Mouse (Mus musculus): ENCODE results near the gene Mgat5.

The Mgat5 gene

DNA sequence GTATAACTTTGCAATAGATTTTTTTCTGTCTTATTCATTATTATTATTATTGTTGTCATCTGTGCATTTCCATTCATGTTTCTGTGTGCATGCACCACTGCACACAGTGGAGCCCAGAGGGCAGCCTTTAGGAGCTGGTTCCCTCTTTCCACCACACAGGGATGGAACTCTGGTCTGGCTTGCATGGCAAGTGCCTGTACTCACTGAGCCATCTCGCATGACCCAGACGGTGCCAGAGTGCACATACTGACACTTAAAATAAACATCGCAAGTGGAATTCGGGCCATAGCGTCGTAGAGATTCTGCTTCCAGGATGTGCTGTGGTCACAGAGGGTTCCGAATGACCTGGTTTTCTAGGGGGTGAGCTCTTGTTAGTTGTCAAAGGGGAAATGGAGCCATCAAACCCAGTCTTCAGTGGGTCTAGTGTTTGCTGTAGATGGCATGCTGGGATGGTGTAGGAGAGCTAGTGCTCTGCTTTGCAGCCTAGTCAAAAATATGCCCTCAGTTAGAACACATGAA is 103.5 kb downstream of the Mgat5 start:
- DNase-seq = no peak

DNA sequence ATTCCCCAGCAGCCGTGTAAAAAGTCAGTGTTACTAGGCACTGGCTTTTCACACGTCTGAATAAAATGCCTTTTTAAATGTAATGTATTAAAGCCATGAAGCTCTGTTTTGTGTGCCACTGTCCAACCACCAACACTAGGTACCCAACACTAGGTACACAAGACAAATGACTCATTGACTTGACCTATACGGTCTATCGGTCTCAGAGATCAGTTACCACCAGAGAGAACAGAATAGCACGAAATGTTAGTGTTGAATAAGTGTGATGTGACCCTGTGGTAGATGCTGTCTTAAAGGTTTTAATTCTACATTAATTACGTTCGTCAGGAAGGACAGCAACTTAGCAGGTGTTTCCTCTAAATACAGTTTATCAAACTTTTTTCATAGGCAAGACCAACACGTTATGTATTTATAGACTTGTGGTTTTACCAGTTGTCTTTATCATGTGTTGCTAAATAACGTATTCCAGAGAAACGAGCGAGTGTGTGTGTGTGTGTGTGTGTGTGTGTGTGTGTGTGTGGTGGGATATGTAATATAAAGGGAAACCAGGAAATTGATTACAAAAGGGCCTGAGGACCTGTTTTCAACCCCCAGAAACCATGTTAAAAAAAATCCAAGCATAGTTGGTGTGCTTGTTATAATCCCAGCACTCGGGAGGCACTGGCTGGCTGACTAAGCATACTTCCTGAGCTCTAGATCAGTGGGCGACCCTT is 104.3 kb downstream of the Mgat5 start:
- DNase-seq = no peak

GRCm38 (mm10) chr1:127310011-127310410 is 105.2 kb downstream of the Mgat5 start:
- DNase-seq = no peak

DNA sequence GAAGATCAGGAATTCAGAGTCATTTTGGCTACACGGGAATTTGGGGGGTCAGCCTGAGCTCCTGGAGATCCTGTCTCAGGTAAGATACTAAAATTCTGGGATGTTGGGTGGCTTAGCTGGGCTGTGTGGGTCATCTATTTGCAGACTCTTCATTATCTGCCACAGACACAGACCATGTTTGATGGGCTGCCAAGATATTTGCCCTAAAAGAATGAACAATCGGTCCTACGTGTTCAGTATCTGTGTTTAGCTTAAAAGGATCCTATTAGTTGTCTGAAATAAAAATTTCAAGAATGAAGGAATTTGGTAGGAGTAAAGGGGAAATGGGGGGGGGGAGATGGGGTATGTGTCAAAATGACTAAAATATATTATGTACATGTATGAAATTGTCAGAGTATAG is 105.9 kb downstream of the Mgat5 start:
- no peak for DNase-seq

GRCm38 (mm10) chr1:127313652-127314350 is 109.0 kb downstream of the Mgat5 start:
- no peak for DNase-seq

- DNase-seq = no peak
Observed at GRCm38 (mm10) chr1:127315763-127316627, 111.2 kb downstream of the Mgat5 start.

DNA sequence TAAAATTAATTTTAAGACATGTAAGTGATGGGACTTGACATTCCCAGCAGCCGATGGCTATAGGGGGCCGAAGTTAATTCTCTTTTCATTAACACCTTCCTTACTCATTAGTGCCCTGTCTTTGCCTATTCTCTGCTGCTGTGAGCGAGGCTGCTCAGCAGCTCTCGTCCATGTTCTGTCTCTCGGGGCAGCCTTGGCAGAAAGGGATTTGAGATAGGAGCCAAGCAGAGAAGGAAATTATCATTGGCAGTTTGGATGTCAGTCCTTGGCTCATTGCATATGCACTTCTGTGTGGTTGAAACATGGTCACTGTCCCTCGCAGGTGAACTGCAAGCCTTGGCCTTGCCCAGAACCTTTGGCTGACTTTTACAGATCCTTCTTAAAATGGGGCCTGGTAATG is 111.8 kb downstream of the Mgat5 start:
- no peak for DNase-seq

DNA sequence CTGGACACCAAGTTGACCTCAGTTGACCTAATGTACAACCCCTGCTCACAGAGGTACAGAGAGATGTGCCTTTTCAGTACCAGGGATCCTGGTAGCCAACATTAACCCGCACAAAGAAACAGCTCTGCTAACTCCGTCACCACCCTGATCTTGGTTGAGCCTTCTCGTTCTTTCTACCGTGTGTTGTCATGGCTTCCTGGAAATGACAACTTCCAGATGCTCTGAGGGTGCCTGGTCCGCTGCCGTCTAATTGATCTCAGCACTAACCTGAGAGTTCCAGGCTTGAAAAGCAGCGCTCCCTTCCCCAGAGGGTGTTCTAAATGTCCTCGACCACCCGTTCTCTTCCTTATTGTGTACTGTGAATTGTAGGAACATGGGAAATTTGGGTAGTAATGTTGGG is 112.7 kb downstream of the Mgat5 start:
- DNase-seq = no peak

DNA sequence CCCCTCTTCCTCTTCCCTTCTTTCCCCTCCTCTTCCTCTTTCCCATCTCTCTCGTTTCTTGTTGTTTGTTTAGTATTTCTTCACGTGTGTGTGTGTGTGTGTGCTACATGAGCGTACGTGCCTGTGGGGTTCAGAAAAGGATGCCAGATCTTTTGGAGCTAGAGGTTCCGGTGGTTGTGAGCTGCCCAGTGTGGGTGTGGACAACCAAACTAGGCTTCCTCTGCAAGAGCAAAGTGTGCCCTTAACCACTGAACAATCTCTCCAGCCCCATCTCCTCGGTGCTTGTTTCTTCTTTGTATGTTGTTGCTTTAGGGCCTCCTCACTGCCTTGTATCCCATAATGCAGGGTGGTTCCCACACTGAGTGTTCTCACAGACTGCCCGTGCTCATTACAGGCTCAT is 113.7 kb downstream of the Mgat5 start:
- DNase-seq = no peak

- DNase-seq = no peak
Observed at GRCm38 (mm10) chr1:127319768-127320167, 115.0 kb downstream of the Mgat5 start.

DNA sequence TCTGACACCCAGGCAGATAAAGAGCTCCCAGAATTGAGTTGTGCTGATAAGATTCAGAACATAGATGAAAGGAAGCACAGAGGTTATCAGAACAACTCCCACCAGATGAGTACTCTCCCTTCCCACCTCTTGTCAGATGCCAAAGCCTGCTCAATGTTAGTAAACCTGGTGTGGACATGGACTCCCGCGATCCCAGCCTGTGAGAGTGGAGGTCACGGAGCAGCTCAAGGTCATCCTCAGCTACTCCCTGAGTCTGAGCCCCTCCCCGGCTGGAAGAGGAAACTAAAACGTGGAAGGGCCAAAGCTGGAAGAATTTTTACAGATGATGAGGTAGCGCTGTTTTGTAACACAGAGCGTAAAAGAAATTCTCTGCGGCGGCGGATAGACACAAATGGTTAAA is 116.1 kb downstream of the Mgat5 start:
- no peak for DNase-seq

DNA sequence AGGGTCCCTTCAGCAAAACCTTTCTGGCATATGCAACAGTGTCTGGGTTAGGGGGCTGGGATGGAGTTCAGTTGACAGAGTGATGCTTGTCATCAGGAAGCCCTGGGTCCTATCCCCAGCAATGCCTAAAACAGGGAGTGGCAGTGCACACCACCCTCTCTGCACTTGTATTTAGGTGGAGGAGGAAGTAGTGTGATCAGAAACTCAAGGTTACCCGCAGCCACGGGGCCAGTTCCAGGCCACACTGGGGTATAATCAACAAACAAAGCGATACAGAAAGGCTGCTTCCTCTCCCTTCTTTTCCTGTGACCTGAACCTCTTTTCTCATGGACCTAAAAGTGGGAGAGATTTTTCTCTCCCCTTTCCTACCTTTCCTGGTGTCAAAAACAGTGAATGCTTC is 116.8 kb downstream of the Mgat5 start:
- no peak for DNase-seq

DNA sequence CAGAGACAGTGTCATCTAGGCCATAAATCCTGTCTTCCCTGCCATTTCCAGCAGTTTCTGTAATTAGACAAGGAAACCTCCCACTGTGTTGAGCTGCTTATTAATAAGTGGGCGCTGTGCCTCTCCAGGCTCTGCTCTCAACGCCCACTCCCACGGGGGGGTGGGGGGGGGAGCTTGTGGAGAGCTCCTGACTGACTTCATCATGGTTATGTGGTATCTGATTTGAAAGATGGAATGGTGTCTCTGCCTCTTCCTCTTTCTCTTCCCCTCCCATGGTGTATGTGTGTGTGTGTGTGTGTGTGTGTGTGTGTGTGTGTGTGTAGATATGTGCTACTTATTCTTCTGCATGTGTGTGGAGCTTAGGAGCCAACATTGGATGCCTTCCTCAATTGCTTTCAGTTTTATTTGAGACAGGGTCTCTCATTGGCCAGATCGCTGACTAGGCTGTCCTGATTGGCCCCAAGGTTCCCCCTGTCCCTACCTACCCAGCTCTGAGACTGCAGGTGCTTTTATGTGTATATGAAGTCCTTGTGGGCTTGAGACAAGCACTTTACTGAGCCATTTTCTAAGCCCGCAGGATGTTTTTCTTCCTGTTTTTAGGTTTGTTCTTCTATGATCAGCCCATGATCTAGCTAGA is 117.5 kb downstream of the Mgat5 start:
- no peak for DNase-seq

- no peak for DNase-seq
Observed at GRCm38 (mm10) chr1:127325601-127326198, 120.9 kb downstream of the Mgat5 start.

- no peak for DNase-seq
Observed at GRCm38 (mm10) chr1:127327773-127328172, 123.0 kb downstream of the Mgat5 start.

GRCm38 (mm10) chr1:127328354-127328875 is 123.6 kb downstream of the Mgat5 start:
- DNase-seq = no peak

DNA sequence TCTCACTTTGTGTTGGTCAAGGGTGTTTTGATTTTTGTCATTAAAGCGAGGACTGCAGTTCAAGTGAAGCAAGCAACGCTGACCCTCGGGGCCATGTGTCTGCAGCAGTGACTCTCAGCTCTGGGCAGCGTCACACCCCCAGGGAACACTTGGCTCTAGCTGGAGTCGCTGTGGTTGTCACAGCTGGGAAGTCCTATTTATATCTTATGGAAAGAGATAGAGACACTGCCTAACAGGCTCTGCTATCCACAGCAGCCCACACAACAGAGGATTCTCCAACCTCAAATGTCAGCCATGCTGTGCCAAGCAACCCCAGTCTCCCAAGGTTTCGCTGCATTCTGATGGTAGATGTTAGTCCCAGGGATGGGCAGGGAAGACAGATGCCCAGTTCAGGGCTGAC is 125.0 kb downstream of the Mgat5 start:
- DNase-seq = no peak

DNA sequence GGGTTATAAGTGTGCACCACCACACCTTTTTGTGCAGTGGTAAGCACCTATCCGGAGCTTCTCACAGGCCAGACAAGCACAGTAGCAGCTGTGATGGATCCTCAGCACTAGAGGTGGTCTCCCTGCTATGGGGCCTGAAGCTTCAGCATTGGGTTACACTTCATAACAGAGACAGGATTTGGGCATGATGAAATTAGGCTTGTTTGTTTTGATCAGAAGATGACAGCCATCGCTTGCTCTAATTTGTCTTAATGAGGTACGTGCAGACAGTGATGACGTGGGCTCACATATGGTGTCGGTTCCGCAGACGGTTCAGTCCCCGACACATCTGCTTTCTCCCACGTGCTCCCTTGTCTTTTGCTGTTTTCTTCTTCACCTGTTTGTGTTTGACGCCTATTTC is 132.9 kb downstream of the Mgat5 start:
- DNase-seq = no peak

GRCm38 (mm10) chr1:127338833-127339487 is 134.1 kb downstream of the Mgat5 start:
- DNase-seq = no peak

GRCm38 (mm10) chr1:127340296-127340695 is 135.5 kb downstream of the Mgat5 start:
- DNase-seq = no peak

GRCm38 (mm10) chr1:127344913-127345312 is 140.1 kb downstream of the Mgat5 start:
- no peak for DNase-seq
